Mouse (Mus musculus): ENCODE data around the gene Dmrta2.

GRCm38 (mm10) chr4:109945554-109945953, 32.3 kb upstream of the Dmrta2 start:
- TF ChIP-seq CTCF (IDR thresholded peaks at IDR 0.05; ENCODE audit: low read depth) (no peak), EP300 (IDR thresholded peaks at IDR 0.05; ENCODE audit: low read depth) (no peak)

Measured in liver, embryonic 14.5 days (tissue).